Mouse (Mus musculus) testis, adult 2 months (tissue): ENCODE measurements at regions not wholly inside any gene's neighbourhood (a gene's known extent, or its start where the extent isn't known, plus 50 kb on each side); places are given as distances from the start of the nearest gene placed in this dataset.

Experiments
- H3K27ac ChIP-seq: fragments of 200-500 bp; 2 replicates; pipeline ENCODE4 v1.5.1; 2012; ENCODE audit warnings: low read depth, low read length; ENCODE audit not compliant: control insufficient read depth, insufficient read depth
- H3K27me3 ChIP-seq: fragments of 200-500 bp; 2 replicates; pipeline ENCODE4 v1.6.1; 2012; ENCODE audit warnings: mild to moderate bottlenecking, low read length, moderate library complexity; ENCODE audit not compliant: control insufficient read depth, insufficient read depth
- H3K36me3 ChIP-seq: fragments of 200-500 bp; 2 replicates; pipeline ENCODE4 v1.6.1; 2012; ENCODE audit warnings: mild to moderate bottlenecking, low read length; ENCODE audit not compliant: control insufficient read depth, insufficient read depth
- H3K4me1 ChIP-seq: fragments of 200-500 bp; 2 replicates; pipeline ENCODE4 v1.6.1; 2012; ENCODE audit warnings: low read length; ENCODE audit not compliant: control insufficient read depth, insufficient read depth
- H3K4me3 ChIP-seq: fragments of 200-500 bp; 2 replicates; pipeline ENCODE4 v1.5.1; 2012; ENCODE audit warnings: low read depth, mild to moderate bottlenecking, low read length, moderate library complexity, mixed read lengths; ENCODE audit not compliant: control insufficient read depth
- CTCF ChIP-seq: fragments of 200-500 bp; IDR thresholded peaks from 2 replicates; pipeline ENCODE4 v1.5.1; 2012; ENCODE audit warnings: low read depth, mild to moderate bottlenecking, inconsistent platforms, low read length, moderate library complexity; ENCODE audit not compliant: control insufficient read depth, insufficient read depth, insufficient replicate concordance
- POLR2A ChIP-seq: fragments of 200-500 bp; IDR thresholded peaks from 2 replicates; pipeline ENCODE4 v1.6.1; 2012; ENCODE audit warnings: low read depth, mild to moderate bottlenecking, inconsistent platforms, low read length, moderate library complexity; ENCODE audit not compliant: control insufficient read depth

- Histone ChIP-seq H3K36me3 (no peaks in the 10 kb centered on the region), H3K27me3 (no peaks in the 10 kb centered on the region), H3K4me1 (no peaks in the 10 kb centered on the region), H3K27ac (no peak overlapping the region), H3K4me3 (no peak overlapping the region)
- TF ChIP-seq CTCF: no peak
- TF ChIP-seq POLR2A: no peak
These were observed 108.4 kb upstream of the Gm9747 start for GRCm38 (mm10) chr1:82124503-82124902.

GRCm38 (mm10) chr1:82129700-82130275 lies 103.1 kb upstream of the Gm9747 start:
- H3K27me3 ChIP-seq: no peaks in the 10 kb centered on the region
- no peaks in the 10 kb centered on the region for H3K36me3 ChIP-seq
- H3K27ac ChIP-seq: no peak overlapping the region
- no peaks in the 10 kb centered on the region for H3K4me1 ChIP-seq
- H3K4me3 ChIP-seq: no peak overlapping the region
- TF ChIP-seq POLR2A (no peak), CTCF (no peak)

GRCm38 (mm10) chr1:82132536-82132935 lies 100.4 kb upstream of the Gm9747 start:
- Histone ChIP-seq H3K4me3 (no peak overlapping the region), H3K36me3 (no peaks in the 10 kb centered on the region), H3K27ac (no peak overlapping the region), H3K4me1 (no peaks in the 10 kb centered on the region), H3K27me3 (no peaks in the 10 kb centered on the region)
- TF ChIP-seq POLR2A: no peak
- no peak for TF ChIP-seq CTCF

GRCm38 (mm10) chr1:82134938-82135337 lies 98.0 kb upstream of the Gm9747 start:
- Histone ChIP-seq H3K27ac (no peak overlapping the region), H3K27me3 (no peaks in the 10 kb centered on the region)

GRCm38 (mm10) chr1:82135761-82136331 lies 97.1 kb upstream of the Gm9747 start:
- H3K4me1 ChIP-seq: no peaks in the 10 kb centered on the region
- no peaks in the 10 kb centered on the region for H3K36me3 ChIP-seq
- no peak overlapping the region for H3K4me3 ChIP-seq
- TF ChIP-seq POLR2A: no peak
- no peak for TF ChIP-seq CTCF
- H3K27ac ChIP-seq: no peak overlapping the region
- no peaks in the 10 kb centered on the region for H3K27me3 ChIP-seq

More at GRCm38 (mm10) chr1:82134938-82135337, 98.0 kb upstream of the Gm9747 start:
- no peak for TF ChIP-seq CTCF
- no peak for TF ChIP-seq POLR2A
- Histone ChIP-seq H3K4me1 (no peaks in the 10 kb centered on the region), H3K4me3 (no peak overlapping the region), H3K36me3 (no peaks in the 10 kb centered on the region)

GRCm38 (mm10) chr1:82145256-82145655 lies 87.7 kb upstream of the Gm9747 start:
- Histone ChIP-seq H3K27me3 (no peaks in the 10 kb centered on the region), H3K4me1 (no peaks in the 10 kb centered on the region), H3K27ac (no peak overlapping the region), H3K4me3 (no peak overlapping the region), H3K36me3 (no peaks in the 10 kb centered on the region)
- TF ChIP-seq POLR2A: no peak
- no peak for TF ChIP-seq CTCF

- no peak overlapping the region for H3K27ac ChIP-seq
- H3K36me3 ChIP-seq: no peaks in the 10 kb centered on the region
- TF ChIP-seq CTCF (no peak), POLR2A (no peak)
- no peaks in the 10 kb centered on the region for H3K27me3 ChIP-seq
- H3K4me3 ChIP-seq: no peak overlapping the region
- H3K4me1 ChIP-seq: no peaks in the 10 kb centered on the region
These were observed 82.4 kb upstream of the Gm9747 start for GRCm38 (mm10) chr1:82150219-82151128.

- TF ChIP-seq CTCF: no peak
- Histone ChIP-seq H3K4me3 (no peak overlapping the region), H3K27ac (no peak overlapping the region), H3K4me1 (no peaks in the 10 kb centered on the region), H3K36me3 (no peaks in the 10 kb centered on the region), H3K27me3 (no peaks in the 10 kb centered on the region)
These were observed 77.0 kb upstream of the Gm9747 start for GRCm38 (mm10) chr1:82155961-82156360.
